Mouse (Mus musculus) megakaryocyte, embryonic 14.5 days (primary cell): ENCODE results near the gene Ppef1. TPM values are rescaled to one million over a fixed set of nuclear protein-coding genes. Genes with fewer than 3 reads are reported as not detected.

Experiments
- H3K27me3 ChIP-seq: replicated peaks from 2 replicates; pipeline ENCODE3; 2012; ENCODE audit warnings: inconsistent platforms
- H3K36me3 ChIP-seq: replicated peaks from 2 replicates; pipeline ENCODE3; 2012; ENCODE audit warnings: low read length, inconsistent platforms, mixed read lengths
- H3K4me1 ChIP-seq: 2 replicates; pipeline ENCODE4 v1.6.1; 2012; ENCODE audit warnings: inconsistent platforms
- H3K4me3 ChIP-seq: replicated peaks from 2 replicates; pipeline ENCODE3; 2012; ENCODE audit warnings: moderate library complexity, mild to moderate bottlenecking, inconsistent platforms
- H3K9me3 ChIP-seq: 2 replicates; pipeline ENCODE4 v1.6.1; 2012; ENCODE audit warnings: inconsistent platforms
- FLI1 ChIP-seq: IDR thresholded peaks from 2 replicates; pipeline ENCODE4 v1.6.1; 2012; ENCODE audit warnings: low read length, inconsistent platforms, mixed read lengths
- GATA1 ChIP-seq: IDR thresholded peaks from 3 replicates; pipeline ENCODE4 v1.6.1; 2012; ENCODE audit warnings: mixed read lengths, low read length, inconsistent platforms, borderline replicate concordance
- polyA plus RNA-seq: library from polyadenylated mRNA; stranded (reverse); fragments of >175 nt; gene quantifications from 2 replicates; pipeline ENCODE4 v1.2.3, GENCODE M21; 2012; ENCODE audit warnings: low replicate concordance; ENCODE audit not compliant: insufficient read depth

The Ppef1 gene
- polyA plus RNA-seq, 1 experiment, result not detected

DNA sequence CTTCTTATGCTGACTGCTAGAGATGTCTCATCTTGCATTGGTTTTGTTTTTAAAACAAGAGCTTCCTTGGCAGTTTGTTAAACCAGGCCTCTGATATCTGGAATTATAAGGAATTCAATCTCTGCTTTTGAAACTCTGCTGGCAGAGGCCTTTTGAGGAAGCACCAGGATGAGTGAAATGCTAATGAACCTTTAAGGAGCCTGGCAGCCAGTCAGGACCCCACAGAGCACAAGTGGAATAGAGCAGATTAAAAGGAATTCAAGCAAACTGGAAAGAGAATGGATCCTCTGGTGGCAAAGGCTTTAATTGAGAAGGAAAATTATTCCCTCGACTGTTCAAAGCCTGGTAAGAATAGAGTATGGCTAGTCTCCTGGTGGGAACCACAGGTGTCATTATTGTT, 36.4 kb downstream of the Ppef1 start:
- no peaks in the 10 kb centered on the region for H3K36me3 ChIP-seq

DNA sequence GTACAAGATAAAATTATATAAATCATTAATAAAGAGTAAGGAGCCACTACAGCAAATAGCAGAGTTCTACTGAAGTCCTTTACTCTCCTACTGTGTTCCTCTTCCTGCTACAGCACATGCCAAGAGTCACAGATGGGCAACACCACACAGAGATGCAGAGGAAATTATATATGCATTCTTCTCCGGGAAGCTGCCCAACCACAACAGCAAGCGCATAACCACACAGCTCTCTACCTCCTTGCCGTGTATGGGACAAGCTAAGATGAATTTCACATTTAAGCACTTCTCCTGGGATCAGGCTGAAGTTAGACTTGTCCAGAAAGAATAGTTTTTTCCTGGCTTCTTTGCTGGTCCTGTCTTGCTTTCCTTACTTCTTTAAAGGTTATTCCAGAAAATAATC, 44.0 kb downstream of the Ppef1 start:
- H3K36me3 ChIP-seq, result no peaks in the 10 kb centered on the region
- H3K4me1 ChIP-seq, result no peaks in the 10 kb centered on the region
- H3K4me3 ChIP-seq, result no peak overlapping the region
- no peaks in the 10 kb centered on the region for H3K9me3 ChIP-seq
- peaks cover 8% of the 10 kb centered on the region for H3K27me3 ChIP-seq
- TF ChIP-seq GATA1 (no peak), FLI1 (no peak)

More for the DNA sequence above, 36.4 kb downstream of the Ppef1 start:
- peaks cover 12% of the 10 kb centered on the region for H3K27me3 ChIP-seq
- no peak overlapping the region for H3K4me3 ChIP-seq
- no peaks in the 10 kb centered on the region for H3K4me1 ChIP-seq
- no peaks in the 10 kb centered on the region for H3K9me3 ChIP-seq
- TF ChIP-seq GATA1, result no peak
- no peak for TF ChIP-seq FLI1

DNA sequence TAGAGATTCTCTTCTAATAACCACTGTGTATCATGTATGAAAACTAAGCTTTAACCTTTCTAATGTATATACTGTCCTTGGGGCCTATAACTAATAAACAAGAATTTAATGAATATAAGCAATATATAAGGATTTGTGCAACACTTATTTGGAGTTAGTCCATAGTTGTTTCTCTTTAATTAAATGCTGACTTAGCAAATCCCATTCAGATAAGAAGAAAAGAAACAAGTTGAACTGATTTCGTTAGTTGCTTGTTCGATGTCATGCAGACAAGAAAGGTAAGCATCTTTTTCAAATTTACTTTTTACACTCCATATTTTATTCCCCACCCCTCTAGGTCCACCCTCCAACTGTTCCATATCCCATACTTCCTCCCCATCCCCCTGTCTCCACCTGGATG, 45.5 kb downstream of the Ppef1 start:
- Histone ChIP-seq H3K9me3 (no peaks in the 10 kb centered on the region), H3K27me3 (peaks cover 5% of the 10 kb centered on the region), H3K4me3 (no peak overlapping the region), H3K4me1 (no peaks in the 10 kb centered on the region), H3K36me3 (no peaks in the 10 kb centered on the region)
- TF ChIP-seq FLI1 (no peak), GATA1 (no peak)

DNA sequence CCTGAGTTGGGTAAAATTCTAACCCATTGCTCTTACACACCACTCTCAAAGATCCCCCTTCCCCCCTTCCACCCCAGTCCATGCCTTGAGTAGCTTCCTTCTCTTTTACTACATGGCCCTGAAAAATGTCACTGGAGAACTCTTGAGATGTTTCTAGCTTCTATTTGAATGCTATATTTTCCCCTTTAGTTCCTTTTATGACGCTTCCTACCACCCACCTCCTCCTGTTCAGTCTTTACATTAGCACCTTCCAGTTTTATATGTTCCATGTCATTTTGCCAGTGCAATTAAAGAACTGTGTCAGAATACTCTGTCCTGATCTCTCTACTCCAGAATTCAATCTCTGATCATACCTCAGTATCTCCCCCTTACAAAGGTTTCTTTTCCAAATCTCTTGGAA, 65.6 kb downstream of the Ppef1 start:
- H3K9me3 ChIP-seq, result no peaks in the 10 kb centered on the region
- no peak overlapping the region for H3K4me3 ChIP-seq
- H3K36me3 ChIP-seq, result no peaks in the 10 kb centered on the region
- peaks cover 3% of the 10 kb centered on the region for H3K27me3 ChIP-seq
- 0 out of 2 replicates have a peak, but pooled peaks cover under 1% of the 10 kb centered on the region for H3K4me1 ChIP-seq
- TF ChIP-seq FLI1 (no peak), GATA1 (no peak)

DNA sequence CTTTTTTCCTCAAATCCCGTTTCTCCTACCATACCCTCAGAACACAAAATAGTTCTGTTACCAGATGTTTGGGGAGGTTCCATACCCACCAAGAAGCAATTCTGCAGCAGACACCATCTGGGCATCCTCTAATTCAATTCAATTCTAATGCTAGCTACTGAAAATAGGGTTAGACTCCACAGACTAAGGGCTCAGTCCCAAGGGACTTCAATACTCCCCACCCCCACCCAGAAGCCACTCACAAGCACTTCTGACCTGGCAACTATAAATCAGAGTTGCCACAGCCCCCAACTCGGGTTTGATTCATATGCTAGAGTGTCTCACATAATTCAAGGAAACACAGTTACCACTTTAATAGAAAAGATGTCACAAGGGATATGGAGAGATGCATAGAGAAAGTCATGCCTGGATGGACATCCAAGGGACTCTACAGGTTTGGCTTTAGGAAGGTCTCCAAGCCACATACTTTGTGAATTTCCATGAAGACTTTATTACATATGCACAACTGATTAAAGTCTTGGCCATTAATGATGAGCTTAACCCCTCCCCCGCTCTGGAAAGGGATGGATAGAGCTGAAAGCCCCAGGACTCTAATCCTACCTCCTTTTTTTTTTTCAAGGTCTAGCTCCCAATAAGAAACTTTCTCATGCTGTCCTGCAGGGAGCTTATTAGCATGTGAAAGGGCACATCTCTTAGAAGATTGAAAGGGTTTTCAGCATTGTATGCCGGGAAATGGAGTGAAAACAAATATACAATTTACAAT, 124.5 kb downstream of the Ppef1 start:
- no peaks in the 10 kb centered on the region for H3K36me3 ChIP-seq
- H3K4me1 ChIP-seq, result no peaks in the 10 kb centered on the region
- no peak for TF ChIP-seq FLI1
- TF ChIP-seq GATA1, result no peak
- H3K9me3 ChIP-seq, result no peaks in the 10 kb centered on the region
- H3K4me3 ChIP-seq, result no peak overlapping the region
- H3K27me3 ChIP-seq, result peaks cover 5% of the 10 kb centered on the region

DNA sequence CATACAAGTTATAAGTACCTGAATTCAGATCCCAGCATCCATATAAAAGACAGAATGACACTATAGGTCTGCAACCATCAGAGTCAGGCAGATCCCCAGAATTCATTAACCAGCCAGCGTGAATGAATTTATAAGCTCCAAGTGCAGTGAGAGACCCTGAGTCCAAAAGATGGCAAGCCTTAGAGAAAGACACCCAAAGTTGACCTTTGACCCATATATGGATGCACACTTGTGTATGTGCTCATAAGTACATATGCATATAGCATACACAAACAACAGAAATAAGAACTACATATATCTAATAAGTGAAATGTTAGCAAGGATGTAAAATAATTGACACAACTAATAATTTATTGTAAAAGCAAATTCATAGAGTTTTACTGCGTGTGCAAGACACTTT, 125.1 kb downstream of the Ppef1 start:
- no peaks in the 10 kb centered on the region for H3K9me3 ChIP-seq
- H3K27me3 ChIP-seq, result peaks cover 5% of the 10 kb centered on the region
- H3K4me1 ChIP-seq, result no peaks in the 10 kb centered on the region
- no peaks in the 10 kb centered on the region for H3K36me3 ChIP-seq
- no peak overlapping the region for H3K4me3 ChIP-seq
- no peak for TF ChIP-seq FLI1
- TF ChIP-seq GATA1, result no peak

DNA sequence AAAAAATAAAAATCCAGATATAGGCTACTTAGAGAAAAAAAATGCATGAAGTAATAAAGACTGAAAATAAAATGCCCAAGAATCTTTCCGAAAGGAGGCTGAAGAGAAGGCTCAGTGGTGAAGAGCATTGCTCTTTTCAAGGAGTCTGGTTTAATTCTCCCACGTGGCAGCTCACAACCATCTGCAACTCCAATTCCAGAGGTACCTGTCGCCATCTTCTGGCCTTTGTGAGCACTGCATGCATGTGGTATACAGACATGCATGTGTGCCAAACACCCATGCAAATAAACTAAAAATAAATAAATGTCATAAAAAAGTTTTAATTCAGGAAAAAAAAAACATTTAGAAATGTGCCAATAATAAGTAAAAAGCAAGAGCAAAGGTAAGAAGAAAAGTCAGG, 125.7 kb downstream of the Ppef1 start:
- TF ChIP-seq GATA1, result no peak
- TF ChIP-seq FLI1, result no peak
- Histone ChIP-seq H3K4me3 (no peak overlapping the region), H3K9me3 (no peaks in the 10 kb centered on the region), H3K4me1 (no peaks in the 10 kb centered on the region), H3K36me3 (no peaks in the 10 kb centered on the region), H3K27me3 (peaks cover 11% of the 10 kb centered on the region)

DNA sequence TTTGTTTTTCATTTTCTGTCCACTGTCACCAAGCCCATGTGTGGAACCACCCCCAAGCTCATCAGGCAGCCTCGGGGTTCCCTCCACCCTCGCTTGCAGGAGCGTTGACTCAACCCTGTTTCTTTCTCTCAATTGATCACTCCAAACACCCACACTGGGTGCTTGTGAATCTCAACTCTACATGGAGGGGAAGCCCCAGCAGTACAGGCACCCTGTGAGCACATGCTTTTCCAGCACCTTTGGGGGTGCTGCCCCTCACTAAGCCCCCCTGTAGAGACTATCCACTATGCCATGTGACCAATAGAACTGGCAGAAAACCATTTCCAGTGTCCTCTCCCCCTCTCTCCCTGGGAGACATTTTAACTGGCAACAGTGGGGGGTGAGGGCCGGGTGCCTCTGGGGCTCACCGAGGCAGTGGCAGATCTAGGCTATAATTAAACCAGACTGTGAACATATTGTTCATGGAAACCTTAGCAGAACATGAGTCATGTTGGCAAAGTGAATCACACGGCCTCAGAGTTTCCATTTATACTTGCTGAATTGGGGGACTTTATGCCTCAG, 131.5 kb downstream of the Ppef1 start:
- Histone ChIP-seq H3K9me3 (no peaks in the 10 kb centered on the region), H3K36me3 (peaks cover 5% of the 10 kb centered on the region), H3K27me3 (peaks cover 31% of the 10 kb centered on the region), H3K4me3 (no peak overlapping the region), H3K4me1 (no peaks in the 10 kb centered on the region)
- TF ChIP-seq FLI1 (no peak), GATA1 (no peak)

DNA sequence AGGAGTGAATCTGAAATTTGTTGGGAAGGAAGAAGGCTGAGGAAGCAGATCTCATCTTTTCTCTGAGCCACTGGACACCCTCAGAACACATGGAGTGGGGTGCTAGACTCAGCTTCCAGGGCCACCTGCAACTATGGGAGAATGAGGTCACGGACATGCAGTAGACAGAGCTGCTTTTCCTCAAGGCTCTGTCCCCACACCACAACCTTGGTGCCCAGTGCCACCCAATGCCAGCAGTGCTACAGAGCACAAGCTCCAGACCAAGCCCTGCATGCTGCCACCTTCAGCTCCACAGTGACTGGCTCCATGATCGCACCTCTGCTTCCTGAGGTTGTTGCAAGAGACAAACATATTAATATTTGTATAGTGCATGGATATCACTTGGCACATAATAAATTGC, 132.2 kb downstream of the Ppef1 start:
- Histone ChIP-seq H3K4me1 (no peaks in the 10 kb centered on the region), H3K27me3 (peaks cover 31% of the 10 kb centered on the region), H3K9me3 (no peaks in the 10 kb centered on the region), H3K4me3 (no peak overlapping the region), H3K36me3 (peaks cover 11% of the 10 kb centered on the region)
- TF ChIP-seq FLI1 (no peak), GATA1 (no peak)

DNA sequence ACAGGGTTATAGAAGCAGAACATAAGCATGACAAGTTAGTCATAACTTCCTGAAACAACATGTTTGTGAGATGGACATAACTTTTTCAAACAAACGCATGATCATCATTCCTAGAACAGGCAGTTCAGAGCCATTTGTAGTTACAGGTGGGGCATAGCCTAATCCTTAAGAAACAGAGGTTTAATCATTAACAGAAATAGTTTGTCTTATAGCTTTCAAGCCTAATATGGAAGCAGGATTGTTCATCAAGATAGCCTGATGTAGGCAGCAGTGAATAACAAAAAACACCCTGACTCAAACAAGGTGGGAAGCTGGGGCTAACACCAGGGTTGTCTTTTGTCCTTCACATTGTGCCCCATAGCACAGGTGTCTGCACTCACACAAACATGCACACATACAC, 132.8 kb downstream of the Ppef1 start:
- no peaks in the 10 kb centered on the region for H3K4me1 ChIP-seq
- H3K36me3 ChIP-seq, result peaks cover 16% of the 10 kb centered on the region
- no peak for TF ChIP-seq GATA1
- no peaks in the 10 kb centered on the region for H3K9me3 ChIP-seq
- peaks cover 33% of the 10 kb centered on the region for H3K27me3 ChIP-seq
- H3K4me3 ChIP-seq, result no peak overlapping the region

DNA sequence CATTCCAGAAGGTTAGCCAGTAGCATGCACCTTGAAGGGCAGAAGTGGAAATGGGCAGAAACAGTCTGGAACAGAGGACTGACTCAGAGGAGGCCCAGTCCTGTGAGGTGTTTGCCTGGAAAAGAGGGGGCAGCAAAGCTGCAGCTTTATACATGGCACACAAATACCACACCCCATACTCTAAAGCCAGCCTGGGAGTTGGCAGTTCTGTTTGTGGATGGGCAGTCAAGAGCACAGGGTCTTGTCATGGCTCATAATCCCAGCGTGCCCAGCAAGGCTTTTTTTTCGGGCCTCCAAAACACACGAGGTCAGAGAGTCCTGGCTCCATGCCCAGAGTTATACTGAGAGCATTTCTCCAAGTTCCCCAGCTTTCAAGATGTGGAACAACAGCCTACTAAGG, 134.5 kb downstream of the Ppef1 start:
- H3K4me1 ChIP-seq, result no peaks in the 10 kb centered on the region
- H3K27me3 ChIP-seq, result peaks cover 37% of the 10 kb centered on the region
- no peak for TF ChIP-seq FLI1
- TF ChIP-seq GATA1, result no peak
- H3K9me3 ChIP-seq, result no peaks in the 10 kb centered on the region
- H3K4me3 ChIP-seq, result no peak overlapping the region
- H3K36me3 ChIP-seq, result peaks cover 28% of the 10 kb centered on the region
